Mouse (Mus musculus) thymus, adult 2 months (tissue): ENCODE measurements around the gene Nxt2. TPM values are rescaled to one million over a fixed set of nuclear protein-coding genes. Genes with fewer than 3 reads are reported as not detected.

ENCODE experiments used
- DNase-seq: peaks from one replicate; pipeline ENCODE4 v3.0.0; 2021
- H3K27ac ChIP-seq: fragments of 200-500 bp; 2 replicates; pipeline ENCODE4 v1.5.1; 2012; ENCODE audit warnings: low read length, control low read depth; ENCODE audit not compliant: control insufficient read depth, insufficient read depth
- H3K27me3 ChIP-seq: fragments of 200-500 bp; 2 replicates; pipeline ENCODE4 v1.6.1; 2012; ENCODE audit warnings: mild to moderate bottlenecking, low read length, moderate library complexity, mixed read lengths; ENCODE audit not compliant: control insufficient read depth, insufficient read depth
- H3K36me3 ChIP-seq: fragments of 200-500 bp; 2 replicates; pipeline ENCODE4 v1.6.1; 2012; ENCODE audit warnings: mild to moderate bottlenecking, low read length, moderate library complexity; ENCODE audit not compliant: control insufficient read depth, insufficient read depth
- H3K4me1 ChIP-seq: fragments of 200-500 bp; replicated peaks from 2 replicates; pipeline ENCODE4 v1.6.1; 2012; ENCODE audit warnings: low read length; ENCODE audit not compliant: control insufficient read depth, insufficient read depth
- H3K4me3 ChIP-seq: fragments of 200-500 bp; 2 replicates; pipeline ENCODE4 v1.5.1; 2012; ENCODE audit warnings: mild to moderate bottlenecking, low read length, control low read depth, moderate library complexity; ENCODE audit not compliant: control insufficient read depth, insufficient read depth
- CTCF ChIP-seq: fragments of 200-500 bp; IDR thresholded peaks from 2 replicates; pipeline ENCODE4 v1.5.1; 2012; ENCODE audit warnings: mild to moderate bottlenecking, control low read depth, low read length, moderate library complexity, borderline replicate concordance; ENCODE audit not compliant: control insufficient read depth, poor library complexity, insufficient read depth; ENCODE audit errors: extremely low read depth
- POLR2A ChIP-seq: fragments of 200-500 bp; IDR thresholded peaks from 2 replicates; pipeline ENCODE4 v1.6.1; 2012; ENCODE audit warnings: mild to moderate bottlenecking, low read length, control low read depth, moderate library complexity; ENCODE audit not compliant: control insufficient read depth, poor library complexity, insufficient read depth; ENCODE audit errors: extremely low read depth
- WGBS: fragments of 180-500 bp; shearing (Covaris S2); methylation state at CpG from one replicate; pipeline ENCODE4 v1.1.7; 2018; 5-methylcytosine and 5-hydroxymethylcytosine counted together
- polyA plus RNA-seq: library from polyadenylated mRNA; depleted of rRNA; stranded (reverse); fragments of >200 nt; gene quantifications from 2 replicates; pipeline ENCODE4 v1.2.3, GENCODE M21; 2012; rRNA removed

The Nxt2 gene
- polyA plus RNA-seq, 1 experiment = 1.5 TPM

GRCm38 (mm10) chrX:142237101-142237500 is 10.5 kb downstream of the Nxt2 start:
- Histone ChIP-seq H3K4me1 (no peaks in the 10 kb centered on the region), H3K27me3 (no peaks in the 10 kb centered on the region), H3K36me3 (no peaks in the 10 kb centered on the region), H3K4me3 (no peak overlapping the region), H3K27ac (no peak overlapping the region)
- 76% methylated on average over 2 of the region's 2 CpGs for WGBS
- TF ChIP-seq POLR2A = no peak
- TF ChIP-seq CTCF = no peak
- no peak for DNase-seq

- Histone ChIP-seq H3K27ac (no peak overlapping the region), H3K4me3 (no peak overlapping the region), H3K36me3 (no peaks in the 10 kb centered on the region), H3K4me1 (no peaks in the 10 kb centered on the region), H3K27me3 (no peaks in the 10 kb centered on the region)
- no peak for DNase-seq
- TF ChIP-seq POLR2A = no peak
- no peak for TF ChIP-seq CTCF
- 92% methylated on average over 5 of the region's 5 CpGs for WGBS
Measured at GRCm38 (mm10) chrX:142245682-142246327, 19.2 kb downstream of the Nxt2 start.

- no peak for TF ChIP-seq CTCF
- no peak for TF ChIP-seq POLR2A
- H3K27me3 ChIP-seq = no peaks in the 10 kb centered on the region
- no peak overlapping the region for H3K27ac ChIP-seq
- 91% methylated on average over 7 of the region's 7 CpGs for WGBS
- no peaks in the 10 kb centered on the region for H3K36me3 ChIP-seq
- no peak for DNase-seq
- no peaks in the 10 kb centered on the region for H3K4me1 ChIP-seq
- no peak overlapping the region for H3K4me3 ChIP-seq
Measured at GRCm38 (mm10) chrX:142250008-142250736, 23.6 kb downstream of the Nxt2 start.

GRCm38 (mm10) chrX:142276031-142276430 is 49.5 kb downstream of the Nxt2 start:
- H3K4me3 ChIP-seq = no peak overlapping the region
- no peaks in the 10 kb centered on the region for H3K4me1 ChIP-seq
- WGBS = 86% methylated on average over 3 of the region's 3 CpGs
- no peak for DNase-seq
- H3K27ac ChIP-seq = no peak overlapping the region
- TF ChIP-seq POLR2A (no peak), CTCF (no peak)
- no peaks in the 10 kb centered on the region for H3K27me3 ChIP-seq
- no peaks in the 10 kb centered on the region for H3K36me3 ChIP-seq

GRCm38 (mm10) chrX:142276573-142276972 is 50.0 kb downstream of the Nxt2 start:
- WGBS = 65% methylated on average over 3 of the region's 3 CpGs
- no peak overlapping the region for H3K27ac ChIP-seq
- no peak overlapping the region for H3K4me3 ChIP-seq
- no peak for DNase-seq
- H3K4me1 ChIP-seq = no peaks in the 10 kb centered on the region
- TF ChIP-seq CTCF (no peak), POLR2A (no peak)
- no peaks in the 10 kb centered on the region for H3K36me3 ChIP-seq
- no peaks in the 10 kb centered on the region for H3K27me3 ChIP-seq

GRCm38 (mm10) chrX:142285905-142286304 is 59.3 kb downstream of the Nxt2 start:
- TF ChIP-seq POLR2A = no peak
- TF ChIP-seq CTCF = no peak
- Histone ChIP-seq H3K27ac (no peak overlapping the region), H3K36me3 (no peaks in the 10 kb centered on the region), H3K4me3 (no peak overlapping the region), H3K4me1 (no peaks in the 10 kb centered on the region), H3K27me3 (no peaks in the 10 kb centered on the region)
- DNase-seq = no peak
- 65% methylated on average over 5 of the region's 5 CpGs for WGBS

Other genes with a start within 250 kb of the Nxt2 start
- not detected in 2 replicates for gene Gucy2f, start 29.8 kb upstream of the Nxt2 start, polyA plus RNA-seq
- 0.77 and 0.86 TPM in 2 replicates for gene Kcne1l, start 79.5 kb downstream of the Nxt2 start, polyA plus RNA-seq
- 4.8 and 5.5 TPM in 2 replicates for gene Acsl4, start 163.8 kb downstream of the Nxt2 start, polyA plus RNA-seq